Mouse (Mus musculus): ENCODE measurements around the gene Rab3d. TPM values are rescaled to one million over a fixed set of nuclear protein-coding genes. Genes with fewer than 3 reads are reported as not detected.

Gene Rab3d
- total RNA-seq, 2 experiments from 2014 or later, result 36.7 to 92.7 TPM

- no peak for ATAC-seq (ENCODE audit: poor library complexity, severe bottlenecking)
These were observed 20.4 kb upstream of the Rab3d start for GRCm38 (mm10) chr9:21938234-21938855.

DNA sequence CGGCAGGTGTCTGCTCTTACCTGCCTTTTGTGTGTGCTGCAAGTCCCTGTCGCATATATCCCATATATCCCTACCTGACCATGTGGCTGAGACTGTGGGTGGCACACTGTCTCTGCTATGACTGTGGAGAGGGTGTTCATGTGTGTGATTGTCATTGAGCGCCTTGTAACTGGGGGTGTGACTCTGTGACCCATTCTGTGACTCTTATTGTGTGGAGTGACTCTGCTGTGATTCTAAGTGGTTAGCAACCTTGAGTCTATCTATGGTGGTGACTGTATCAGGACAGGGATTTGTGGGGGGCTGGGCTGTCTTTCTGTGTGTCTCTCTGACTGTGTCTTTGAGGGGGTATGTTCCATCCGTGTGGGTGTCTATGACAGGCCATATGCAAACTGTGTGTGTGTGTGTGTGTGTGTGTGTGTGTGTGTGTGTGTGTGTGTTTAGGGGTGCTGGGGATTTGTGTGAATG, 19.8 kb upstream of the Rab3d start:
- no peak for ATAC-seq (ENCODE audit: poor library complexity, severe bottlenecking)

GRCm38 (mm10) chr9:21936692-21937570, 18.9 kb upstream of the Rab3d start, which contains the start of gene Plppr2:
Plppr2 (plus strand) TSS chr9:21937033.
- ATAC-seq (ENCODE audit: poor library complexity, severe bottlenecking), result peak; percentile 97

- ATAC-seq (ENCODE audit: poor library complexity, severe bottlenecking), result no peak
These were observed 17.6 kb upstream of the Rab3d start for GRCm38 (mm10) chr9:21935466-21936131.

DNA sequence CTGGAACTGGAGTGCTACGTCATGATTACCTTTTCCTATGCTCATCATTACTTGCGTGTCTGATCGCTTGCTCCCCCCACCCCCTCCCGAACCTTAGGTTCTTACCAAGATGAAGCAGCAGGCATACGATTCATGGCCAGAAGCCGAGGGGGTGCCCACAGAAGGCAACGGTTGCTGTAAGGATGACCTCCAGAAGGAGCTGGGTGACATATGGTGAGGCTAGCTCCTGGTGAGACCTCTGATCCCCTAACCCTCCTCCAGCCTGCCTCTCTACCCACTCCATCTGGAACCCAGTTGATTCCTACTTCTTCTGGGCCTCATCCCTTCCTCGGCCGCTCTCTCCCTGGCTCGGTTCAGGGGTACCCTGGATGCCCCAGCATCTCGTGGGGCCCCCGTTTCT, 16.0 kb upstream of the Rab3d start:
- no peak for ATAC-seq (ENCODE audit: poor library complexity, severe bottlenecking)

GRCm38 (mm10) chr9:21932445-21933137, 14.6 kb upstream of the Rab3d start:
- ATAC-seq (ENCODE audit: poor library complexity, severe bottlenecking), result no peak

- no peak for ATAC-seq (ENCODE audit: poor library complexity, severe bottlenecking)
These were observed 14.0 kb upstream of the Rab3d start for GRCm38 (mm10) chr9:21932006-21932405.

GRCm38 (mm10) chr9:21929208-21929607, 11.2 kb upstream of the Rab3d start:
- ATAC-seq (ENCODE audit: poor library complexity, severe bottlenecking), result no peak

- ATAC-seq (ENCODE audit: poor library complexity, severe bottlenecking), result peak; percentile 75
These were observed 9.3 kb upstream of the Rab3d start, which contains the start of the genes Ccdc159 and Tmem205 for GRCm38 (mm10) chr9:21927208-21927753. Ccdc159 (plus strand) TSS chr9:21927471. Tmem205 (minus strand) TSS chr9:21927556.

- ATAC-seq (ENCODE audit: poor library complexity, severe bottlenecking), result peak; percentile 34
These were observed 8.8 kb upstream of the Rab3d start for GRCm38 (mm10) chr9:21926784-21927183.

GRCm38 (mm10) chr9:21926155-21926554, 8.2 kb upstream of the Rab3d start:
- ATAC-seq (ENCODE audit: poor library complexity, severe bottlenecking), result no peak

- no peak for ATAC-seq (ENCODE audit: poor library complexity, severe bottlenecking)
These were observed 7.5 kb upstream of the Rab3d start for GRCm38 (mm10) chr9:21925506-21925905.

- ATAC-seq (ENCODE audit: poor library complexity, severe bottlenecking), result no peak
These were observed 7.0 kb upstream of the Rab3d start for GRCm38 (mm10) chr9:21925034-21925433.

GRCm38 (mm10) chr9:21924099-21924493, 6.1 kb upstream of the Rab3d start:
- ATAC-seq (ENCODE audit: poor library complexity, severe bottlenecking), result peak; percentile 78

DNA sequence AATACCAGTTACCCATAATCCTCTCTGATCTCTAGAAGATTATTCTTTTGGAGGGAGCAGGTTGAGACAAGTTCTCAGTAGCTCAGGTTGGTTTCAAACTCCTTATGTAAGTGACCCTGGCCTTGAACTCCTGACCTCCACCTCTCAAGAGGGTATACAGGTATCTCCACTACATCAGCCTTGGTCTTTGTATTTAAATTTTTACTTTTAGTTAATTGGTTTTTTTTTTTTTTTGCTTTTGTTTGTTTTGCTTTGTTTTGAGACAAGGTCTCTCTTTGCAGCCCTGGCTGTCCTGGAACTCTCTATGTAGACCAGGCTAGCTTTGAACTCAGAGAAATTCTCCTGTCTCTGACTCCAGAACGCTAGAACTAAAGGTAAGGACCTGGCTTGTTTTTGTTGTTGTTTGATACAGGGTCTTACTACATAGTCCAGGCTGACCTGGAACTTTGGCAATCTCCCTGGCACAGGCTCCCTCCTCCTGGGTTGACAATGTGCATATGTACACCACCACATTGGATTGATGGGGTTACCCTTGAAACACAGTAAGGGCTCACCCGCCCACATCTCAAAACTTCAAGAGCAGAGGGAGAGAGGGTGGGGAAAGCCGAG, 5.6 kb upstream of the Rab3d start:
- ATAC-seq (ENCODE audit: poor library complexity, severe bottlenecking), result no peak

DNA sequence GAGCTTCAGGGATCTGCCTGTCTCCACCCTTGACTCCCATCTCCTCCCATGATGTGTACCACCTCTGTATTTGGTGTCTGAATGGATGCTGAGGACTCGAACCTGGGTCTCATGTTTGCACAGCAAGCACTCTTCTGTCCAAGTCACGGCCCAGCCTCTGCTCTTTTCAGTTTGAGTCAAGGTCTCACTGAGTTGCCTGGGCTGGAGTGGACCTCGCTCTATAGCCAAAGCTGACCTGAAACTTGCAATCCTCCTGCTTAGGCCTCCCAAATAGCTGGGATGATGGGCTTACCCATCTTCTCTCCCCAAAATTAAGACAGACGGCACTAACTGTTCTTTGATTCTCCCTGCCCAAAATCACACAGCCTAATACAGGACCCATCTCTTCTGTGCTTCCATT, 5.0 kb upstream of the Rab3d start:
- no peak for ATAC-seq (ENCODE audit: poor library complexity, severe bottlenecking)

DNA sequence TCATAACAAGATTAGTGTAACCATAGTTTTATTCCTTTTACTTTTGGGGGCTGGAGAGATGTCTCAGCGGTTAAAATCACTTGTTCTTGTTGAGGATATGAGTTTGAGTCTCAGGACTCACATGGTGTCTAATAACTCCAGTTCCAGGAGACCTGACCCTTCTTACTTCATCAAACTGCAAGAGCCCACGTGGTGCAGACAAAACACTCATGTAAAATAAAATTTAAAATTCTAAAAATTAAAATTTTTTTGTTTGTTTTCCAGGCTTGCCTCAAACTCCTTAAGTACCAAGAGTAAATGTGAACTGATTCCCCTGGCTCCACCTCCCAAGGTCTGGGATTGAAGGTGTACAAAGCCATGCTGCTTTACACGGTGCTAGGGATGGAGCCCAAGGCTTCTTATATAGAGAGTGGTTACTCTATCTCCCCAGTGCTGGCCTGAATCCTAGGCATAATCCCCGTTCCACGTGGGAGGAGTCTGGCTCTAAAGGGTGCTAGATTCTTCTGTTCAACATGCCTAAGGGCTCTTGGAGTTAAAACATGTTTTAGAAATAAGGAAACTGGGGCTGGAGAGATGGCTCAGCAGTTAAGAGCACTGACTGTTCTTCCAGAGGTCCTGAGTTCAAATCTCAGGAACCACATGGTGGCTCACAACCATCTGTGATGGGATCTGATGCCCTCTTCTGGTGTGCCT, 846 bp upstream of the Rab3d start:
- no peak for ATAC-seq (ENCODE audit: poor library complexity, severe bottlenecking)

DNA sequence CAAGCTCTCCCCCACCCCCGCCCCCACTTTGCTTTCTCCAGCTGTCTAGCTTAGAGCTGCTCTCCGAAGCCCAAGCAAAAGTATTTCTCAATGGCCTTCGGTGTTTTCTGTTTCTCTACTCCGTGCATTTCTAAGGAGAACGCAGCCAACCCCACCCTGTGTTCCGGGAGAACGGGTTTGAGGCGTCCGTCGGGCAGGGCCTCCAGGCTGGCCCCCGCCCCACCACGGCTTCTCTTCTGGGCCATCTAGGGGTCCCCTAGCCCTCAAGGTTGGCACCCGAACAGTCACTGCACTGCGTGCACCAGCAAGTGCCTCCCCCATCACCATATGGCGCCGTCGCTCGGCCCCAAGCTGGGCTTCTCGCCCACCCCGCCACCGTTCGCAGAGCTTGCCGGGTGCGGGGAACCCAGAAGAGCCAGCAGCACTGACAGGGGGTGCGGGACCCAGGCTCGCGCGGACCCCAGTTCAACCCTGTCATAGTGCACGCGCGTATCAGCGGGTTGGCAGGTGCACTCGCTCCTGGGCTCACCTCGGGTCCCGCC, 428 bp downstream of the Rab3d start:
- ATAC-seq (ENCODE audit: poor library complexity, severe bottlenecking), result 0 out of 2 replicates have a peak, but pooled peaks have one; percentile 7

GRCm38 (mm10) chr9:21916851-21917492, 1.0 kb downstream of the Rab3d start:
- no peak for ATAC-seq (ENCODE audit: poor library complexity, severe bottlenecking)

Data from megakaryocyte, adult 5-6 weeks (primary cell).